Comparison of ENCODE assay signal across 10 mouse cellular contexts in the genomic region with DNA sequence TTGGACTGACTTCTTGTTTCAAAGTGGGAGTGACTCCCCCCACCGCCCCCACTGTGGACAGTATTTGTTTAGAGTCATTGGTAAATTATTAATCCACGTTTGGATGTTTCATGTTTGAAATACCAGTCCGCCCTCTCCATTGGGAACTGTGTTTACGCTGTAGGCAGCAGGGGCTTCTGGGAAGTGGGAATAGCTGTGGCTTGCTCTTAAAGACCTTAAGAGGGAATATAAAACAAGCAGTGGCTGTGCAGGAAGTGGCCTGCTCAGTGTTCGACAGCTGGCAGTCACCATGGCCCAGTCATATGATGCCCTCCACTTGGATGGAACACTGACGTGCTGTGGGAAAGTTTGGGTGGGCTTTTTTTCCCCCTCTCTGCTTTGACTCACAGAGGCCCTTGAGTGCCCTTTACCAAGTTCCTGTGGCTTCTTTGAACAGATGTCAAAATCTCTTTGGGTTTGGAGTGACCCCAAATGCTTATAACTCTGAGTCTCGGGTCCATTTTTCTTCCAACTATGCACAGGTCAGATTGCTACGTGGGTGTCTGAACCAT. TPM values are rescaled to one million over a fixed set of nuclear protein-coding genes. Genes with fewer than 3 reads are reported as not detected.
DNase-seq lines count a peak whose midpoint lies in the region; ATAC-seq and TF ChIP-seq lines count a peak whose summit lies in the region.
"Had no signal": no experiment of that assay in that cellular context is flagged by ENCODE, and none has a peak within 500 bp of the region (broad histone marks: within the 10 kb centered on the region; RNA-seq: fewer than 3 reads in every experiment).

No protein-coding gene starts in this region.

- no peaks in the 10 kb centered on the region for H3K36me3 ChIP-seq in heart, embryonic 15.5 days
- no peaks in the 10 kb centered on the region for H3K36me3 ChIP-seq in kidney, embryonic 14.5 days (ENCODE audit: control insufficient read depth, insufficient read depth, low read length)
- no peaks in the 10 kb centered on the region for H3K36me3 ChIP-seq in liver, embryonic 14.5 days (replicated peaks; ENCODE audit: control insufficient read depth, insufficient read depth, low read depth)
- H3K36me3 ChIP-seq in stomach, embryonic 16.5 days (ENCODE audit: control insufficient read depth, insufficient read depth, low read length) = no peaks in the 10 kb centered on the region
- no peaks in the 10 kb centered on the region for H3K36me3 ChIP-seq in forebrain, embryonic 14.5 days (ENCODE audit: control insufficient read depth, insufficient read depth, low read length)
- H3K36me3 ChIP-seq: neural tube, embryonic 15.5 days had no signal

- peaks cover 28% of the 10 kb centered on the region for H3K4me1 ChIP-seq in heart, embryonic 15.5 days (replicated peaks)
- H3K4me1 ChIP-seq in kidney, embryonic 14.5 days (ENCODE audit: control insufficient read depth, insufficient read depth, low read length) = peaks cover 28% of the 10 kb centered on the region
- H3K4me1 ChIP-seq in liver, embryonic 14.5 days (replicated peaks; ENCODE audit: control insufficient read depth in 2 of 2, insufficient read depth in 2 of 2, low read length in 1 of 2) = peaks cover 0 to 24% of the 10 kb centered on the region in 2 experiments; a peak in 3 of 4 replicates
- peaks cover 58% of the 10 kb centered on the region for H3K4me1 ChIP-seq in stomach, embryonic 16.5 days (ENCODE audit: control insufficient read depth, insufficient read depth, low read length)
- H3K4me1 ChIP-seq in forebrain, embryonic 14.5 days (ENCODE audit: control insufficient read depth, insufficient read depth, low read length) = no peaks in the 10 kb centered on the region

- no peak overlapping the region for H3K4me2 ChIP-seq in heart, embryonic 15.5 days
- H3K4me2 ChIP-seq in kidney, embryonic 14.5 days (replicated peaks; ENCODE audit: low read depth, low read length) = no peak overlapping the region
- H3K4me2 ChIP-seq in liver, embryonic 14.5 days (ENCODE audit: low read depth) = no peak overlapping the region
- peak overlapping the region; percentile 34 for H3K4me2 ChIP-seq in stomach, embryonic 16.5 days (ENCODE audit: low read depth, low read length)
- no peak overlapping the region for H3K4me2 ChIP-seq in forebrain, embryonic 14.5 days (ENCODE audit: low read length)
- H3K4me2 ChIP-seq: neural tube, embryonic 15.5 days had no signal

- no peak for TF ChIP-seq EP300 in liver, embryonic 14.5 days (IDR thresholded peaks at IDR 0.05; ENCODE audit: low read depth)

- H3K27ac ChIP-seq in heart, embryonic 15.5 days = peak overlapping the region; percentile 62
- H3K27ac ChIP-seq in kidney, embryonic 14.5 days (ENCODE audit: low read depth, low read length) = peak overlapping the region; percentile 65
- H3K27ac ChIP-seq in liver, embryonic 14.5 days = no peak overlapping the region
- H3K27ac ChIP-seq in stomach, embryonic 16.5 days (ENCODE audit: low read length) = peak overlapping the region; percentile 92
- H3K27ac ChIP-seq in forebrain, embryonic 14.5 days (ENCODE audit: low read depth, low read length) = no peak overlapping the region
- H3K27ac ChIP-seq: neural tube, embryonic 15.5 days had no signal

- TF ChIP-seq CTCF in liver, embryonic 14.5 days (IDR thresholded peaks at IDR 0.05; ENCODE audit: low read depth) = no peak

- no peak overlapping the region for H3K4me3 ChIP-seq in heart, embryonic 15.5 days
- H3K4me3 ChIP-seq in kidney, embryonic 14.5 days (ENCODE audit: low read length) = no peak overlapping the region
- no peak overlapping the region for H3K4me3 ChIP-seq in liver, embryonic 14.5 days (ENCODE audit: insufficient read depth in 1 of 2, low read depth in 2 of 2, low read length in 2 of 2)
- H3K4me3 ChIP-seq in stomach, embryonic 16.5 days (replicated peaks; ENCODE audit: low read length) = no peak overlapping the region
- no peak overlapping the region for H3K4me3 ChIP-seq in forebrain, embryonic 14.5 days (ENCODE audit: low read depth, low read length)
- H3K4me3 ChIP-seq: erythroblast, embryonic 14.5 days; neural tube, embryonic 15.5 days had no signal

- H3K9me3 ChIP-seq in heart, embryonic 15.5 days (replicated peaks) = no peaks in the 10 kb centered on the region
- no peaks in the 10 kb centered on the region for H3K9me3 ChIP-seq in kidney, embryonic 14.5 days (ENCODE audit: control insufficient read depth, low read length)
- no peaks in the 10 kb centered on the region for H3K9me3 ChIP-seq in liver, embryonic 14.5 days (ENCODE audit: control insufficient read depth, low read length)
- no peaks in the 10 kb centered on the region for H3K9me3 ChIP-seq in stomach, embryonic 16.5 days (replicated peaks; ENCODE audit: control insufficient read depth, low read length)
- no peaks in the 10 kb centered on the region for H3K9me3 ChIP-seq in forebrain, embryonic 14.5 days (replicated peaks; ENCODE audit: control insufficient read depth, low read length)
- H3K9me3 ChIP-seq: neural tube, embryonic 15.5 days had no signal

- 56% methylated on average over 8 of the region's 8 CpGs for WGBS in heart, embryonic 15.5 days
- 44% methylated on average over 8 of the region's 8 CpGs for WGBS in kidney, embryonic 14.5 days
- 42% methylated on average over 8 of the region's 8 CpGs for WGBS in liver, embryonic 14.5 days (ENCODE audit: insufficient replicate concordance)
- WGBS in stomach, embryonic 16.5 days = 16% methylated on average over 8 of the region's 8 CpGs
- WGBS in forebrain, embryonic 14.5 days = 85% methylated on average over 8 of the region's 8 CpGs

- no peak for DNase-seq in heart, postnatal 10 days
- peak; percentile 14 to 22 (median 17) for DNase-seq in liver, embryonic 14.5 days (ENCODE audit: low read depth in 3 of 3, low spot score in 3 of 3)
- DNase-seq in adrenal gland, postnatal 10 days = no peak
- no peak for DNase-seq in layer of hippocampus, postnatal 10 days (ENCODE audit: low spot score in 2 of 2)
- no peak for DNase-seq in forebrain, embryonic 14.5 days (ENCODE audit: low spot score)

- ATAC-seq in heart, embryonic 15.5 days (replicated peaks; ENCODE audit: insufficient number of reproducible peaks, insufficient read depth, low FRiP score, low read depth) = no peak
- no peak; the same call in 1 of the 2 replicates for ATAC-seq in kidney, embryonic 14.5 days (ENCODE audit: low FRiP score, low TSS enrichment)
- peak; percentile 52; the same call in 1 of the 2 replicates for ATAC-seq in liver, embryonic 14.5 days (ENCODE audit: insufficient read depth)
- peak; percentile 83 for ATAC-seq in stomach, embryonic 16.5 days (ENCODE audit: insufficient read depth, low FRiP score)
- no peak for ATAC-seq in forebrain, embryonic 14.5 days

- intact Hi-C loops in heart, postnatal 10 days (cut with DNase I) = no loop called here

- no peak overlapping the region for H3K9ac ChIP-seq in heart, embryonic 15.5 days
- no peak overlapping the region for H3K9ac ChIP-seq in kidney, embryonic 14.5 days (ENCODE audit: low read depth, low read length)
- no peak overlapping the region for H3K9ac ChIP-seq in liver, embryonic 14.5 days (replicated peaks)
- 0 out of 2 replicates have a peak overlapping the region, but pooled peaks have one; percentile 6 for H3K9ac ChIP-seq in stomach, embryonic 16.5 days (ENCODE audit: low read length)
- no peak overlapping the region for H3K9ac ChIP-seq in forebrain, embryonic 14.5 days (ENCODE audit: low read length)
- H3K9ac ChIP-seq: neural tube, embryonic 15.5 days had no signal

- no peaks in the 10 kb centered on the region for H3K27me3 ChIP-seq in heart, embryonic 15.5 days
- no peaks in the 10 kb centered on the region for H3K27me3 ChIP-seq in kidney, embryonic 14.5 days (ENCODE audit: control insufficient read depth, insufficient read depth, low read length)
- no peaks in the 10 kb centered on the region for H3K27me3 ChIP-seq in liver, embryonic 14.5 days (ENCODE audit: control insufficient read depth, insufficient read depth, low read length)
- no peaks in the 10 kb centered on the region for H3K27me3 ChIP-seq in stomach, embryonic 16.5 days (ENCODE audit: control insufficient read depth, insufficient read depth, low read length)
- no peaks in the 10 kb centered on the region for H3K27me3 ChIP-seq in forebrain, embryonic 14.5 days (replicated peaks; ENCODE audit: control insufficient read depth, insufficient read depth, low read length)
- H3K27me3 ChIP-seq: neural tube, embryonic 15.5 days had no signal

RNA-seq across cellular contexts. Expression of gene Myo1e, which starts 34.3 kb away (rescaled TPM):
- polyA plus RNA-seq in heart, embryonic 15.5 days (2015; fragmentation: Nextera tagmentation; extraction: Ambion mirVana) = 11.8 and 15.2 TPM in 2 replicates
- 10 to 100 TPM; 22.6 to 23.3 TPM for total RNA-seq in heart, postnatal 10 days (2021)
- 10.6 and 20.6 TPM in 2 replicates for polyA plus RNA-seq in kidney, embryonic 14.5 days (2014; fragmentation: Nextera tagmentation; extraction: Ambion mirVana)
- 0.83 and 1.1 TPM in 2 replicates for polyA plus RNA-seq in liver, embryonic 14.5 days (2012; rRNA removed)
- 1.8 and 2.3 TPM in 2 replicates for polyA plus RNA-seq in liver, embryonic 14.5 days (2014; fragmentation: Nextera tagmentation; extraction: Ambion mirVana)
- polyA plus RNA-seq in stomach, embryonic 16.5 days (2015; fragmentation: Nextera tagmentation; extraction: Ambion mirVana) = 34.3 and 37.1 TPM in 2 replicates
- 10 to 100 TPM; 17.9 to 19.5 TPM for total RNA-seq in adrenal gland, postnatal 10 days (2021)
- 1 to 10 TPM; 7.6 to 8.8 TPM for total RNA-seq in layer of hippocampus, postnatal 10 days (2021)
- 4.1 and 6.0 TPM in 2 replicates for polyA plus RNA-seq in forebrain, embryonic 14.5 days (2014; fragmentation: Nextera tagmentation; extraction: Ambion mirVana)

Comparison
In these comparisons a context has a peak if more than half of its experiments do, and no peak if none do; other contexts are left out.
1. ATAC-seq: peak in liver, embryonic 14.5 days (single experiment) and stomach, embryonic 16.5 days (single experiment); none in heart, embryonic 15.5 days (single experiment), kidney, embryonic 14.5 days (single experiment) and forebrain, embryonic 14.5 days (single experiment).
2. H3K27ac ChIP-seq: peak in heart, embryonic 15.5 days (single experiment), kidney, embryonic 14.5 days (single experiment) and stomach, embryonic 16.5 days (single experiment); none in liver, embryonic 14.5 days (single experiment) and forebrain, embryonic 14.5 days (single experiment).
3. DNase-seq: peak in liver, embryonic 14.5 days (3 of 3); none in heart, postnatal 10 days (0 of 2), adrenal gland, postnatal 10 days (single experiment), layer of hippocampus, postnatal 10 days (0 of 2) and forebrain, embryonic 14.5 days (single experiment).